Mouse (Mus musculus) neural tube, embryonic 15.5 days (tissue): ENCODE results near the gene Nrxn1. TPM values are rescaled to one million over a fixed set of nuclear protein-coding genes. Genes with fewer than 3 reads are reported as not detected.
"Not testable (repeated sequence)": the region's sequence is repeated elsewhere in the genome, so short reads cannot be mapped to it uniquely, and the experiment has no call there.

Experiments used
- ATAC-seq: fragments of 200-750 bp; cut with Nextera tagmentation; 2 replicates; pipeline ENCODE4 v1.8.0; 2017; ENCODE audit warnings: mild to moderate bottlenecking, moderate TSS enrichment, moderate library complexity; ENCODE audit not compliant: low FRiP score
- H3K27ac ChIP-seq: fragments of 300-500 bp; sonication (generic); replicated peaks from 2 replicates; pipeline ENCODE4 v1.5.1; 2015; ENCODE audit warnings: mild to moderate bottlenecking, inconsistent platforms
- H3K27me3 ChIP-seq: fragments of 300-500 bp; sonication (generic); replicated peaks from 2 replicates; pipeline ENCODE4 v1.6.1; 2015; ENCODE audit warnings: inconsistent platforms
- H3K36me3 ChIP-seq: fragments of 300-500 bp; sonication (generic); 2 replicates; pipeline ENCODE4 v1.6.1; 2015; ENCODE audit warnings: inconsistent platforms
- H3K4me1 ChIP-seq: fragments of 300-500 bp; sonication (generic); 2 replicates; pipeline ENCODE4 v1.6.1; 2015; ENCODE audit warnings: inconsistent platforms
- H3K4me2 ChIP-seq: fragments of 300-500 bp; sonication (generic); 2 replicates; pipeline ENCODE4 v1.6.1; 2015; ENCODE audit warnings: inconsistent platforms, mild to moderate bottlenecking, moderate library complexity
- H3K4me3 ChIP-seq: fragments of 300-500 bp; sonication (generic); replicated peaks from 2 replicates; pipeline ENCODE4 v1.5.1; 2015; ENCODE audit warnings: mild to moderate bottlenecking, inconsistent platforms
- H3K9ac ChIP-seq: fragments of 300-500 bp; sonication (generic); replicated peaks from 2 replicates; pipeline ENCODE4 v1.6.1; 2015; ENCODE audit warnings: mild to moderate bottlenecking, inconsistent platforms
- H3K9me3 ChIP-seq: fragments of 300-500 bp; sonication (generic); replicated peaks from 2 replicates; pipeline ENCODE4 v1.6.1; 2016; ENCODE audit warnings: inconsistent platforms
- WGBS: fragments of 180-500 bp; shearing (Covaris S2); methylation state at CpG from one replicate; pipeline ENCODE4 v1.1.7; 2015; ENCODE audit warnings: mixed read lengths; 5-methylcytosine and 5-hydroxymethylcytosine counted together
- polyA plus RNA-seq: library from polyadenylated mRNA; unstranded; fragments of >200 nt; fragmentation: Nextera tagmentation; extraction: Ambion mirVana; gene quantifications from 2 replicates; pipeline ENCODE4 v1.2.1, GENCODE M21; 2015

The Nrxn1 gene
- polyA plus RNA-seq, 1 experiment from 2014 or later: 245 TPM

DNA sequence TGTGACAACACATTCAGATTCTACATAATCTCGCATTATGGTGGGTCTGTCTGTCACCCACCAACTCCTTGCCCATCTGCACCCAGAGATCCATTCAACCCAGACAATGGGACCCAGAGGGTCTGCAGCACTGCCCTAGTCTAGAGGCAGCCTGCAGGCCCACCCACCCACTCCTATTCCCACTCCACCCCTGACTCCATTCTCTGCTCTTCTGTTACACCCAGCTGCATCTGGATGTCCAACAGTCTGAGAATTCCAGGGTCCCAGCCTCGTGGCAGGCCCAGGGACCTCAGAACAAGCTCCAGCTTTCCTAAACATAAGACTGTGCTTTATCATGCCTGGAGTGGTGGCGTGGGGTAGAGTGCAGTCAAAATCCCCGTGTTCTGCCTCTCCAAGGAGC lies 820.6 kb downstream of the Nrxn1 start:
- Histone ChIP-seq H3K4me1 (no peaks in the 10 kb centered on the region), H3K4me3 (no peak overlapping the region), H3K36me3 (no peaks in the 10 kb centered on the region), H3K27ac (no peak overlapping the region), H3K9ac (no peak overlapping the region), H3K27me3 (no peaks in the 10 kb centered on the region), H3K4me2 (no peak overlapping the region), H3K9me3 (no peaks in the 10 kb centered on the region)
- no peak for ATAC-seq
- WGBS: 72% methylated on average over 4 of the region's 4 CpGs

DNA sequence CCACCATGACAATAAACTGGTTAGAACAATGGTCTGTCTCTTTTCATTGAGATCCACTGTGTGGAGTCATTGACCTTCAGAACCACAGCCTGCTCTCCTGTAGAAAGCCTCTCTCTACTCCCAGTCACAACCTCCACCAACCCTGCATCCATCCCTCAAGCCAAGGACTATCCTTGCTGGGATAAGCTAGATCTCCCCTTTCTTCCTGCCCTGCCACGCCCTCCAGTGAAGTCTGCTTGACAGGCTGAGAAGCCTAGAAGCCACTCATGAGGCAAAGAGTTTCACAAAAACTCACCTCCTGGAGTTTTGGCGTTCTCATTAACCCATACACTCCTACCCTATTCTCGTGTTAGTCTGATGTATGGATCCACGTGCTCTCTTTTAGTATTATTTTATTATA lies 821.7 kb downstream of the Nrxn1 start:
- 29% methylated on average over 4 of the region's 4 CpGs for WGBS

DNA sequence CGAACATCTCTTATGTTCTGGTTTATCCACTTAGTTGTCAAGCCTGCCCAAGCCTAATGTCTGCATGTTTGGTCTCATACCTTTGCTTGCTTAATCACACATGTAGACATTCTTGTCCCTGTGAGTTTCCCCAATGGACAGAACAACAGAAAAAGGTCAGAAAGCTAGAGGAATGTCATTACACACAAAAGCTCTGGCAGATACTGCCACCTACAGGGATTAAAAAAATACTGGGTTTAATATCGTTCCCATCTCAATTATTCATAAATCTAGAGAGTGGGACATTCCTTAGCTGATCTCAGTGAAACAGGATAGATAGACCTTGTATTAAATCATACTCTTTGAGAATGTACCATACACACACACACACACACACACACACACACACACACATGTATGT lies 823.7 kb downstream of the Nrxn1 start:
- no peak overlapping the region for H3K4me3 ChIP-seq
- H3K9ac ChIP-seq: no peak overlapping the region
- 72% methylated on average over 2 of the region's 2 CpGs for WGBS
- H3K27ac ChIP-seq: no peak overlapping the region
- H3K4me2 ChIP-seq: no peak overlapping the region
- no peak for ATAC-seq
- no peaks in the 10 kb centered on the region for H3K4me1 ChIP-seq
- no peaks in the 10 kb centered on the region for H3K9me3 ChIP-seq
- no peaks in the 10 kb centered on the region for H3K27me3 ChIP-seq
- H3K36me3 ChIP-seq: no peaks in the 10 kb centered on the region

More for the DNA sequence above, 821.7 kb downstream of the Nrxn1 start:
- no peak for ATAC-seq
- Histone ChIP-seq H3K9ac (no peak overlapping the region), H3K36me3 (no peaks in the 10 kb centered on the region), H3K4me2 (no peak overlapping the region), H3K27ac (no peak overlapping the region), H3K9me3 (no peaks in the 10 kb centered on the region), H3K27me3 (no peaks in the 10 kb centered on the region), H3K4me3 (no peak overlapping the region), H3K4me1 (no peaks in the 10 kb centered on the region)

DNA sequence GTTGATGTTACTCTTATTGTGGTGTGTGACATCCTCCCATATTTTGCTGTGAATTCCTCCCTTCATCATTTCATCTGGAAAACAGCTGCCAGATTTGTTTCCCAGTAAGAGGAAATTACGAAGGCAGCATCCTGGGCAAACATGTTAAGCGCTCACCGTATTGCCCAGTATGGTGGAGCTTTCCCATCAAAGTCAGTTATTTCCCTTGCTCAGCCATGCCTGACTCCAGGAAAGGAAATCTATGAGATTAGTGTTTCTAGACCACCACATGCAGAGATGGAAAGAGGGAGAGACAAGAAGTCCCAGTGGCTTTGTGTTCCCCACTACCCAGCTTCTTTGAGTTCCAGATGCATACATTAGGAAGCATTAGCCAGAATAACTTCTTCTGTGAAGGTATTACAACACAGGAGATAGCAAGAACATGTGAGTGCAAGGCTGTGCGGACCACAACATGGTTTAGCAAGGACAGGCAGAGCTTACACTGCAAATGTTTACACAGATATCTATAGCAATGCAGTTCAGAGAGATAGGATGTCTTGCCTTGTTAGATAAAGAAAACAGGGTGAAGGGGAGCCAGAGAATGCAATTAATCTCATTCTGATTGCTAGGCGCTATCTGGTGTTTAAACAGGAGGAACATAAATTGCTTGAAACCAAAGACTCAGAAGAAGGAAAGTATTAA lies 839.3 kb downstream of the Nrxn1 start:
- no peak overlapping the region for H3K4me3 ChIP-seq
- no peak overlapping the region for H3K4me2 ChIP-seq
- no peaks in the 10 kb centered on the region for H3K27me3 ChIP-seq
- no peaks in the 10 kb centered on the region for H3K9me3 ChIP-seq
- peaks cover 22% of the 10 kb centered on the region for H3K4me1 ChIP-seq
- peak overlapping the region; percentile 11; the same call in 1 of the 2 replicates for H3K27ac ChIP-seq
- no peak for ATAC-seq
- H3K9ac ChIP-seq: no peak overlapping the region
- 55% methylated on average over 5 of the region's 5 CpGs for WGBS
- no peaks in the 10 kb centered on the region for H3K36me3 ChIP-seq

DNA sequence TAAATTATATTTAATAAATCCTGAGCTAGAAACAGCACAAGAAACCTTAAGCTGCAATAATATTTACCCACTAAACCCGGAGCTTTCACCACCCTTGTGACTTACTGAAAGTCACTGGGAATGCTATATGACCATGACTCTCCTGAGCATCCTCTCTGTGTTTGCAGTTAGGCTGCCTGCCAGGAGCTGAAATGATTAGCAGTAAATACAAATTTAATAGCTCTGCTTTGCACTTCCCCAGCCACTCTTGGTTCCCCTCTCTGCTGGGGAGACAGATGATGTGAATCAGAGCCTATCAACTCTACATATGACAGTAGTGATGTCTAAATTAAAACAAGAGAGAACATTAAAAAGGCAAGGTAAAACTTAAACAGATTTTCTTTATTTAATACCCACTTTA lies 840.7 kb downstream of the Nrxn1 start:
- H3K36me3 ChIP-seq: no peaks in the 10 kb centered on the region
- H3K4me3 ChIP-seq: no peak overlapping the region
- no peaks in the 10 kb centered on the region for H3K27me3 ChIP-seq
- no peak overlapping the region for H3K27ac ChIP-seq
- no peak overlapping the region for H3K4me2 ChIP-seq
- ATAC-seq: peak; percentile 77
- 24% methylated on average over 1 of the region's 1 CpGs for WGBS
- H3K9ac ChIP-seq: no peak overlapping the region
- H3K9me3 ChIP-seq: no peaks in the 10 kb centered on the region
- peaks cover 27% of the 10 kb centered on the region for H3K4me1 ChIP-seq

DNA sequence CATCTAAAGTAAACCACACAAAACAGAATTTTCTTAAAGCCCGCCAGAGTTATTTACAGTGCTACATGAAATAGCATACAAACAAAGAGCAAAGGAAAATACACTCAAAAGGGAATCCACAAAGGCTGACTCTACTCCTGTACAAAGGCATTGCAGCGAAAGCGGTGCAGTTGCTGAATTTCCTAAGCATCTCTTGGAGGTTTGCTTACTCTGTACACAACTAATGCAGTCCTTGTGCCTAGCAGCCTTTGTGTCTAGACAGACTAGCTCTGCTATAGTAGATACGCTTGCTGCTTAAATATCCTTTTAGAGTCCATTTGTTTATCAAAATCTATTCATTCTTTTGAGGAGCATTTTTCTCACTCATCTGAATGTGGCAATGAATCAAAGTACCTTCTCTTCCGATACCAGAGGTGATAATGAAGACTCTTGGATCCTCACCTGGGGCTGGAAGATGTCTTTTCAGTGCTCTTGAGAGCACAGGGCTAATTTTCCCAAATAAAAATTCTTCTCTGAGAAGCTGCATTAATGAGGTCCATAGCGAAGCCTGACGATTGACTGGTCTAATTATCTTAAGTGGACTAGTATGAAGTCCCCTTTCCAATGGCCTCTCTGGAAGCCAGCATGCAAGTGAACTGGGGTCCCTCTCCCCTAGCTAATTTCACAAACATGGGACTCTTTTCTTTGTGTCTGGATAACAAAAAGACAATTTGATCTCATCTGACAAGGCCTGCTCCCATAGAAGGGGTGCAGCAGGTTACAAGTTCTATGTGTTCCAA lies 845.6 kb downstream of the Nrxn1 start:
- Histone ChIP-seq H3K4me2 (no peak overlapping the region), H3K27me3 (no peaks in the 10 kb centered on the region), H3K27ac (0 out of 2 replicates have a peak overlapping the region, but pooled peaks have one; percentile 23), H3K4me3 (no peak overlapping the region), H3K9ac (no peak overlapping the region), H3K36me3 (no peaks in the 10 kb centered on the region), H3K4me1 (peaks cover 22% of the 10 kb centered on the region), H3K9me3 (no peaks in the 10 kb centered on the region)
- 63% methylated on average over 7 of the region's 7 CpGs for WGBS
- no peak for ATAC-seq

DNA sequence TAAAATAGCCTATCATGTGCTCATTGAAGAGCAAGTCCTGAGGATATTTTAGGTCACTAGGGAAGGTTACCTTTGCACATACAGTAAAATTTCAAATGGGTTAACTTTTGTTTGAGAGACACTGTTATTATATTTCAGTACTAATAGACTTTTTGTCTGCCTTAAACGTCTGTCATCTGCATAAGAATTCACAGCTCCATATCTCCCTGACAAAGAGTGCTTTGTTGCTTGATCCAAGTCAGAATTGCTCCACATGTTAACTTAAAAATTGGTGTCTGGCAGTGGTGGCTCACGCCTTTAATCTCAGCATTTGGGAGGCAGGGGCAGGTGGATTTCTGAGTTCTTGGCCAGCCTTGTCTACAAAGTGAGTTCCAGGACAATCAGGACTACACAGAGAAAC lies 848.5 kb downstream of the Nrxn1 start:
- H3K4me3 ChIP-seq: no peak overlapping the region
- H3K9ac ChIP-seq: no peak overlapping the region
- H3K36me3 ChIP-seq: no peaks in the 10 kb centered on the region
- H3K9me3 ChIP-seq: no peaks in the 10 kb centered on the region
- H3K27ac ChIP-seq: no peak overlapping the region
- no peak overlapping the region for H3K4me2 ChIP-seq
- H3K4me1 ChIP-seq: peaks cover 9% of the 10 kb centered on the region
- no peak for ATAC-seq
- H3K27me3 ChIP-seq: no peaks in the 10 kb centered on the region
- WGBS: 56% methylated on average over 2 of the region's 2 CpGs

DNA sequence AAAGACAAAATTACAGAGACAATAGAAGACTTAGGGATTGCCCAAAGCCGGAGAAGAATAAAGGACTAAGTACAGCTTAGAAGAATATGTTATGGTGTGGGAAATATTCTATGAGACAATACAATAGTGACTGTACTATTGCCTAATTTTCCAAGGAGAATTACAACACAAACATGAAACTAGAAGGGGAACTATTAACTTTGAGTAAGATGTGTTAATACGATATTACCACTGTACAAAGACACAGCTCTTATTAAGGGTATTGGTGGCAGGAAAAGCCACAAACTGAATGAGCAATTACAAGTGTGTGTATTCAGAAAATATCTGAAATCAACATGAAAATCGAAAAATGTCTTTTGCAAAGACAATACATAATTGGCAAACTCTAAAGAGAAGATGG lies 853.9 kb downstream of the Nrxn1 start:
- no peaks in the 10 kb centered on the region for H3K9me3 ChIP-seq
- no peak for ATAC-seq
- no peaks in the 10 kb centered on the region for H3K36me3 ChIP-seq
- H3K4me2 ChIP-seq: no peak overlapping the region
- H3K9ac ChIP-seq: no peak overlapping the region
- H3K4me3 ChIP-seq: no peak overlapping the region
- no peaks in the 10 kb centered on the region for H3K27me3 ChIP-seq
- H3K27ac ChIP-seq: no peak overlapping the region
- WGBS: 85% methylated on average over 3 of the region's 3 CpGs
- no peaks in the 10 kb centered on the region for H3K4me1 ChIP-seq

DNA sequence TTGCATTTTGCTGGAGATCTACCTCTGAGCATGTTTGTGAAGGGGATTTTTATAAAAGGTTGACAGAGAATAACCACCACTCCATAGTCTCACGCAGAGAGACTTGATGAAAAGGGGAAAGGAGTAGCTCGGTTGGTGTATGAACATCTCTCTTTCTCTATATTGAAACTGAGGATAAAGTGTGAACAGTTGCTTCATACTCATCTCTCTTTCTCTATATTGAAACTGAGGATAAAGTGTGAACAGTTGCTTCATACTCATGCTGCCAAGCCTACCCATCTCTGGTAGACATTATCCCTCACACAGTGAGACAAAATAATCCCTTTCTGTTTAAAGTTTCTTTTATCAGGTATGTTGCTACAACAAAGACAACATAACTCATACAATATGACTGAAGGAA lies 854.4 kb downstream of the Nrxn1 start:
- Histone ChIP-seq H3K4me1 (no peaks in the 10 kb centered on the region), H3K9ac (no peak overlapping the region), H3K9me3 (no peaks in the 10 kb centered on the region), H3K4me2 (no peak overlapping the region), H3K36me3 (no peaks in the 10 kb centered on the region), H3K27ac (no peak overlapping the region), H3K27me3 (no peaks in the 10 kb centered on the region), H3K4me3 (no peak overlapping the region)
- WGBS: 95% methylated on average over 2 of the region's 2 CpGs
- no peak for ATAC-seq

DNA sequence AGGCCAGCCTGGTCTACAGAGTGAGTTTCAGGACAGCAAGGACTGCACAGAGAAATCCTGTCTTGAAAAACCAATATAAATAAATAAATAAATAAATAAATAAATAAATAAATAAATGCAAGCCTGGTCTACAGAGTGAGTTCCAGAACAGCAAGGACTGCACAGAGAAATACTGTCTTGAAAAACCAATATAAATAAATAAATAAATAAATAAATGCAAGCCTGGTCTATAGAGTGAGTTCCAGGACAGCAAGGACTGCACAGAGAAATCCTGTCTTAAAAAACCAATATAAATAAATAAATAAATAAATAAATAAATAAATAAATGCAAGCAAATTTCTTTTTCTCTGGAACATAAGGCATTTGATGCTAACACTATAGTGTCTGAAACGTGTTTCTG lies 857.2 kb downstream of the Nrxn1 start:
- 87% methylated on average over 1 of the region's 1 CpGs for WGBS
- H3K9ac ChIP-seq, H3K36me3 ChIP-seq, H3K4me3 ChIP-seq, H3K27me3 ChIP-seq, ATAC-seq, H3K9me3 ChIP-seq, H3K27ac ChIP-seq, H3K4me1 ChIP-seq, H3K4me2 ChIP-seq: not testable (repeated sequence)

DNA sequence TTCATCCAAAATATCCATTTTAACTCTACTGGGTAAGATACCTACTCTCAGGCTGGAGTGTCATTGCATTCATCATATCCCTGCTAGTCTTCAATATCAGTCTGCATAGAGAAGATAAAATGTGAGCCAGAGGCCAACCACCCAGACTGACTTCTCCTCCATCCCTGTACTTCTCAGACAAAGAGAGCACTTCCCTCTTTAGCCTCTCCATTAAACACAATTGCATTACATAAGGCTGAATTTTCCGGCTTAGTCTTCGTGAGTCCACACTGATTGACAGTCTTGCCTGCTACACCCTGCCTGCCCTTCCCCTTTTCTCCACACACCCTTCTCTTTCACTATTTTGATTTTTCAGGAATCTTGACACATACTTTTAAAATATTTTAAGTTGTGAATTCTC lies 858.1 kb downstream of the Nrxn1 start:
- Histone ChIP-seq H3K4me1 (no peaks in the 10 kb centered on the region), H3K9me3 (no peaks in the 10 kb centered on the region), H3K27me3 (no peaks in the 10 kb centered on the region), H3K4me3 (no peak overlapping the region), H3K9ac (no peak overlapping the region), H3K4me2 (no peak overlapping the region), H3K36me3 (no peaks in the 10 kb centered on the region), H3K27ac (no peak overlapping the region)
- WGBS: 87% methylated on average over 2 of the region's 2 CpGs
- ATAC-seq: no peak

DNA sequence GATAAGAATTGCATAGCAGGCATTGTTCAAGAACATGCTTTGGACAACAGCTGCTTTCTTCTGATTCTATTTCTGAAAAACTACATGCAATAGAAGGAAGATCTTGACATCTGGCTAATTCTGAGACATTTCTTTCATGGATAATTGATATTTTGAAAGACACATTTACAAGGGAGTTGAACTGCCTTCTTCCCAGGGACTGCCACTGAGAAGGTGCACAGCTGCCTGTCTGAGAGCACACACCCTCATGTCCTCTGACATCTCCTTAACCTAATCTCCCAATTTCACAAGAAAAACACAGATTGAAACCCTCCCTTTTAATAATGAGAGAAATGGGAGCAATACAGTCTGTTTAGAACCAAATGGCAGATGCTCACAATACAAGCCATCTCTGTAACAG lies 884.3 kb downstream of the Nrxn1 start:
- no peak overlapping the region for H3K4me2 ChIP-seq
- no peaks in the 10 kb centered on the region for H3K9me3 ChIP-seq
- H3K27ac ChIP-seq: no peak overlapping the region
- no peak overlapping the region for H3K4me3 ChIP-seq
- H3K36me3 ChIP-seq: no peaks in the 10 kb centered on the region
- H3K9ac ChIP-seq: no peak overlapping the region
- no peaks in the 10 kb centered on the region for H3K27me3 ChIP-seq
- ATAC-seq: no peak
- 0 out of 2 replicates have a peak, but pooled peaks cover 4% of the 10 kb centered on the region for H3K4me1 ChIP-seq
